Mouse (Mus musculus): ENCODE data around the gene Itgb2.

The Itgb2 gene

DNA sequence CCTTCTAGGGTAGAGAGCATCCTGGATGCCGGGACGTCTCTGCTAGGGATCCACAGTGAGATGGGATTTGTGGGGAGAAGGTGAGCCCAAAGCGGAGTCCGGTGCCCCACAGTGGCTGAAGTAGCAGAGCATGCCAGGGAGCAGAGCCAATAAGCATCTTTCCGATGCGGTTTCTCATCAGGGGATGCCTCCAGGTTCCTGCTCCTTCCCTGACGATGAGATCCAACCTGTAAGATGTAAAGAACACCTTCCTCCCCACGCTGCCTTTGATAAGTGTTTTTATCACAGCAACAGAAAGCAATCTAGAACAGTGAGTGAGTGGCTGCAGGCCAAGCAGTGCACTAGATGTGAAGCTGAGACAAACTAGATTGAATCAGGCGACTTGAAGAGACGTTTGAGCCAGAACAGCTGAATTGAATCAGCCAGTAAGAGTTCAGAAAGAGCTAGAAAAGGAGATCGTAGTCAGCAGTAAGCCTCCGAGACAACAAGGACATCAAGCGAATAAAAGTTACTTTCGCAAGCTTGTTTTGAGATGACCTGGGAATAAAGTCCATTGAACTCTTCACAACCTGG is 13.6 kb upstream of the Itgb2 start:
- no peak for DNase-seq (ENCODE audit: low read depth)

DNA sequence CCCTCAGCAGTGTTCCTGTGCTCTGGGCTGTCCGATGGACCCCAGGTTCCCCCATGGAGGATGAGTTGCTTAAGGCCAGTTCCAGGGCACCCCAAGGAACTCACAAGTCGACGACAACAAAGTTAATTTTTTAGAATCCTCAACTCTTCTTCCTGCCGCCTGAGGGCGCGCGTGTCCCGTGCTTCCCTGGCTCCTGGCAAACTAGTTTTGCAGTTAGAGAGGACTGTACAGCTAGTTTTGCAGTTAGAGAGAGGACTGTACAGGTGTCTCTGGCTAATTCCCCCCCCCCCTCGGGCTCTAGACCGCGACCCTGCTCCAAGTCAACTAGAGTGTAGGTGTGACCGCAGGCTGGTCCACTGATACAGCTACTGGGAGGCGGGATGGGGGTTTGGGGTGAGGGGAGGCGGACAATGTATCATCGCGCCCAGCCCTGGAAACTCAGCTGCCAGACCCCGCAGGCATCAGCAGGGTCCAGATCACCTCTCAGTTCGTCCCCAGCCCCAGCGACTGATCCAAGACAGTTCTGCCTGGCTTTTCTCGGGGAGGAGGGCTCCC is 12.9 kb upstream of the Itgb2 start:
- DNase-seq (ENCODE audit: low read depth): peak; percentile 30

DNA sequence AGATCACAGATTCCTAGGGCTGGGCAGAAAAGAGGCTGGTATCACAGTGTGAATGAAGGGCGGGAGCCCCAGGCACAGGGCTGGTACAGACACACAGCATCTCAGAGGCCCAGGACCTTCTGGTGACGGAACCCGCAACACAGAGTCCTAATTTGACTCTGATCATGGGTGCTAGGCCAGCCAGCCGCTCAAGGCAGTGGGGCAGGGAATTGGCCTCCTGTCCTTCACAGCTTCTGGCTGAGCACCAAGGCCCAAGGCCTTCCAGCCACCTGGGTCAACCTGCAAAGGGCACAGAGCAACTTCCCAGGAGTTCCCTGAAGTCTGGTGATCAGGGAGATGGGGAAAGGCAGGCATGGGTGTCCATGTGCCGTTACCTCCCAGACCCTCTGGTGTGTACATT is 12.3 kb upstream of the Itgb2 start:
- DNase-seq (ENCODE audit: low read depth): no peak

DNA sequence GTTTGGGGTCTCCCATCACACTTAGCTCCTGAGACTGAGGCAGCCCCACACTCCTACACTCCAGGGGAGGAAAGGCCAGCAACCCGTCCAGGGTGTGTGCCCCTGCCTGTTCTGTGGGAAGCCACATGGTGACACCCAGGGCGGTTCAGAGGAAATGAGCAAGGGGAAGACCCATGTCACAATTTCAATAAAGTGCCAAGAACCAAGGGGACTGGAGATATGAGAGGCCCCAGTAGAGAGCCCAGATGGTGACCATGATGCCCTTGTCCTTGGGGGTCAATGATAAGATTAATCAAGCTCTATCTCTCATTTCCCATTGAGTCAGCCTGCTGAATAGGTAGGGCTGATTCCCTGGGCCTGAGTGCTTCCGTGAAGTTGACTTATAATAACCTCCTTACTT is 10.9 kb upstream of the Itgb2 start:
- DNase-seq (ENCODE audit: low read depth): no peak

DNA sequence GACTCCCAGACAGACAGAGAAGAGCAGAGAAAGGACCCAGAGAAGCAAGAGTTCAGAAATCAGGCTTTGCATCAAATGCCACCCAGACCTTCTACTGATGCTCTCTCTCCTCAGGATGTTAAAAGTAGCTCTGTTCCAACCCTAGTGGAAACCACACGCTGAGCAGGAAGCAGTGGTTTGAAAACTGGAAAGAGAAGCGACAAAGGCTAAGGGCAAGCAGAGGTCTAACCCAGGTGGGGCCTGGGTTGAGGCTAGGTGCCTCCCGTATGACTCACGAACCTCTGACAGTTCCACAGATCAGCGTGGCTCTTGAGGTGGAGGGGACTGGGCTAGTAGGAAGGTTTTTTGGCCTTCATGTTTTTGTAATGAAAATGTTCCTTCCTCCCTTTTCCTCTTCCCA is 9.6 kb upstream of the Itgb2 start:
- no peak for DNase-seq (ENCODE audit: low read depth)

DNA sequence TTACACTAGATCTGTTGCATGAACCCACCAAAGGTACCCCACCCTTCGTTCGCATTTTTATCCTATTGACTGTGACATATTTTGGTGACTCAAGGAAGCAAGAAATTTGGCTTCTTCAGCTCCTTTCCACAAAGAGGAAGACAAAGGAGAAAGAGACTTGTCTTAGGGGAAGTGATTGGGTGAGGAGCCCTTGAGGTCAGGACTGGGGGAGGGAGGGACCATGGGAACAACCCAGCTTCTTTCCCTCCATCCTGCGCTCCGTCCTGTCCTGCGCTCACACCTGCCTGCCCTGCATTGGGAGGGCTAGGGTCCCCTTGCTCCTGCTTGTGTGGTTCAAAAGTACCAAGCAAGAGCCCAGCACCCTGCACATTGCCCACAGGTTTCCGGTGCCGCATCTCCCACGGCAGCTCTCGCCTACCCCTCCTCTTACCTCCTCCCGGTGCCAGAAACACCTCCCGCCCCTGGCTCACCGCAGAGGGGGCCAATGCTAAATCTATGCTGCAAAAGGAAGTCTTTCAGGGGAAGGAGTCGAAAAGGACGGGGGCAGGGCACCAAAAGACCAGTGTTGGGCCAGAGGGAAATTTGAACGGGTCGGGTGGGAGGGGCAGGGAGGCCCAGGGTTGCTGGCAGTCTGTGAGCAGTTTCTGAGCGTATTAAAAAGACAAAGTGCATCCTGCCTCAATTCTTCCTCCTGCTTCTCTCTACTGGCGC is 7.9 kb upstream of the Itgb2 start:
- no peak for DNase-seq (ENCODE audit: low read depth)

DNA sequence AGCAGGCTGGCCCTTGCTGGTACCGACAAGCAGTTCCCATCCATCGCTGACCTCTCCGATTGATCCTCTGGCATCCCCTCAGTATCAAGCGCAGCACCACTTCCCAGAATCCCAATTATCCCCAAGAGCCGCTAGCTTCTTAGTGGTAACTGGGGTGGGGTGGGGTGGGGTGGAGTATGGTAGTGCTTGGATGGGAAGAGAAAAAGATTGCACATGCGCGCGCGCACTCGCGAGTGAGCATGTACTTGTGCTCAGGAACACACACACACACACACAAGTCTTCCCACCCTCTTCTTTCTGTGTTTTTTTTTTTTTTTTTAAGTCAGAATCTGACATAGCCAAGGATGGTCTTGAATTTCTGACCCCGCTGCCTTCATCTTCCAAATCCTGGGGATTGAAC is 7.3 kb upstream of the Itgb2 start:
- no peak for DNase-seq (ENCODE audit: low read depth)

DNA sequence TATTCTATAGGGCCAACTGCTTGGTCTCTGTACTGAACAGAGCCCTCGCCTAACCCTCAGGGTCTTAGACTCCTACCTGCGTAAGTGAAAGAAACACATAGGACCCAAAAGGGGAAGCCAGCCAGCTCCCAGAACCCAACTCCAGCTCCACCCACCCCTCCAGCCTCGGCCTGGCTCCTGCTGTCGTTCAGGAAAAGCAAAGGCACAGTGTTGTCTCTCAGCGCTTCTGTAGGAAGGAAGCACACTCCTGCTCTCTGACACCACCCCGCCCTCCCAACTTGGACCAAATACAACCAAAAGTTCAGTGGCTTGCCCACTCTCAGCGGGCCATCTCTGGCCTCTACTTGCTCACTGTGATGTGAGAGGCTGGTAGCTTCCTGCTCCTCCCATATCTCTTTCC is 6.7 kb upstream of the Itgb2 start:
- no peak for DNase-seq (ENCODE audit: low read depth)

DNA sequence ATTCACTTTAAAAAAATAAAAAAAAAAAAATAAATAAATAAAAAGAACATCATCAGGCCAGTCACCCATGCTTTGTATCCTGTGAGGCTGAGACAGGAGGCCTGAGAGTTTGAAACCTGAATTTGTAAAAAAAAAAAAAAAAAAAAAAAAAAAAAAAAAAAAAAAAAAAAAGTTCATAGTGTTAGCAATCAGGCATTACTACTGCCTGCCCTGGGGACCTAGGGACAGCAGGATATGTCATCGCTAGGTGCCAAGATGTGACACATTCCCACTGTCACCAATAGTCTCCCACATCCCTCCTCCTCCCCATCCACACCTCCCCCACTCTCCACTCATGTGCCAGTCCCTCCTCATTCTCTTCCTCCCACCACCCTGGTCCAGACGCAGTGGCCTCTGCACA is 3.6 kb upstream of the Itgb2 start:
- DNase-seq (ENCODE audit: low read depth): no peak

DNA sequence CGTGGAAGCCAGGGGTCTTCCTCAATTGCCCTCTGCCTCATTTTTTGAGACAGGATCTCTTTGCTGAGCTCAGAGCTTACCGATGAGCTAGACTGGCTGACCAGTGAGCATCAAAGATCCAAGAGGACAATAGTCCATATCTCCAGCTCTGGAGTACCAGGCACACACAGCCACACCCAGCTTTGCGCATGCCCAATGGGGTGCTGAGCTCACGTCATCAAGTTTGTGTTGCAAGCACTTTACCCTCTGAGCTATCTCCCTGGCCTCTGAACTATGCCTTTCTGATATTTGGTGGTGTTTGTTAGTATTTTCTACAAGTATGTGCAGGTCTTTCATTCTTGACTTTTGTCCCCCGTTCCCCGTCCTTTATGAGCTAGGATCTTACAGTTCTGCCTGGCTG is 1.4 kb upstream of the Itgb2 start:
- no peak for DNase-seq (ENCODE audit: low read depth)

DNA sequence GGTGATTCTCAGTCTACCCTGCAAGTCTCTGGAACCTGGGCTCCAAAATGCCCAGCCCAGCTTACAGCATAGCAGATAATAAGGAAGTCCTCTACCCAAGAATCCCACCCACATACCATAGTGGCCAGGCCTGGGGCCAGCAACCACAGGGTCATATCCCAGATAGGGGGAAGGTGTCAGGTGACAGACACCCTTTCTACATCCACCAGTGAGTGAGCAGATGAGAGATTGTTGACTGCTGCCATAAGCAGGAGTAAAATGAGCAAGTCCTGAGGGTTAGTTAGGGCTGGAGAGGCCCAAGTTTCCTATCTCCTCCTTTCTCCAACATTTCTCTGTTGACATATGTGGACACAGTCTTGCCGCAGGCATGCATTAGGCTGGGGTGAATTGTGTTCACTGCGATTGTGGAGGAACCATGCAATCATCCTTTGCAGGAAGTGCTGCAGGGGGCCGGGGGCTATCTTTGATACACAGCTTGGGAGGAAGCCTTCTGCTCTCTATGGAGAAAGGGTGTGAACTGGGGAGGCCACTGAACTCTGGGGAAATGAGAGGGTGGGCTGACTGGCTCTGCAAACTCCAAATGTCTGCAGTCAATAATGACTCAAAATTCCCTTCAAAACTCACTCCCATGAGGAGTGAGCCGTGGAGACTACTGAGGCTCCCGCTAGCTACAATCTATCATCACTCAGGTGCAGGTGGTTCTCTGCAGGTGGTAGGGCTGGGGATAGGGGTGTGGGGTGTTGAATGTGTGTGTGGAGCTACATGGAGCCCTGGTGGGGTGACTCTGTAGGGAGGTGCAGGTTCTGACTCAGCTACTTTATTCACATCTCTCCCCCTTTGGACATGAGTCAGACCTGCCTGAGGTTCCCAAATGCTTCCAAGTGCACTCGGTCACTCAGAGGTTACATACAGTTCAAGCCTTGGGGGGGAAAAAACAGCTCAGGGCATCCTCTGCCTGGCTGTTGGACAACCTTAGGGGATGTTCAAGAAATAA is 1.3 kb downstream of the Itgb2 start:
- DNase-seq (ENCODE audit: low read depth): peak; percentile 46

DNA sequence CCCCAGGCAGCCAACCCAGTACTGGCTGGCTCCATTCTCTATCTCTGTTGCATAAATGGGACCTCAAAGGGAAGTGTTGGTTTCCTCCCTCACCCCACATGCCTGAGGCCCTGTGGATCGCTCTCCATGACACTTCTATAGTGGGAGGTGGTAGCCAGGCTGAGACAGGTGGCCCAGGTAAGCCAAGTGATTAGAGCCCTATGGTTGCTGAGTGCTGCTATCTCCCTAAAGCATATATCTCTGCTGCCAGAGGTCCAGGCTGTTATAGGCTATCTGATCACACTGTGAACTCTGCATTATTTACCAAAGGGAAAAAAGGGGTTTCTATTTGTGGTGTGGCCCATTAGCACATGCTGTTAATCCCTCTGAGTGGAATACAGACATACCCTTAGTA is 2.0 kb downstream of the Itgb2 start:
- DNase-seq (ENCODE audit: low read depth): no peak

DNA sequence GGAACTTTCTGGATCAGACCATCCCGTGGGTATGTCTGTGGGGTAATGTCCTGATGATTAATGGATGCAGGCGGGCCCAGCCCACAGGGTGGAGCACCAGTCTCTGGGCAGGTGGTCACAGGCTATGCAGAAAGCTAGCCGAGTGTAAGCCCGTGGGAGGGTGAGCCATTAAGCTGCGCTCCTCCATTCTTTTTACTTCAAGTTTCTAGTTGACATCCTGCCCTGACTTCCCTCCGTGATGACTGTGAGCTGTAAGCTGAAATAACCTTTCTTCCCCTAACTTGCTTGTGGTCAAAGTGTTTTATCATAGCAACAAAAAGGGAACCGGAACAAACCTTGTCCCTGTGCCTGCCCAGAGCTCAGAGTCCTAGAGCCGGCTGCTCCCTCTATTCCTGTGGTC is 6.7 kb downstream of the Itgb2 start:
- no peak for DNase-seq (ENCODE audit: low read depth)

DNA sequence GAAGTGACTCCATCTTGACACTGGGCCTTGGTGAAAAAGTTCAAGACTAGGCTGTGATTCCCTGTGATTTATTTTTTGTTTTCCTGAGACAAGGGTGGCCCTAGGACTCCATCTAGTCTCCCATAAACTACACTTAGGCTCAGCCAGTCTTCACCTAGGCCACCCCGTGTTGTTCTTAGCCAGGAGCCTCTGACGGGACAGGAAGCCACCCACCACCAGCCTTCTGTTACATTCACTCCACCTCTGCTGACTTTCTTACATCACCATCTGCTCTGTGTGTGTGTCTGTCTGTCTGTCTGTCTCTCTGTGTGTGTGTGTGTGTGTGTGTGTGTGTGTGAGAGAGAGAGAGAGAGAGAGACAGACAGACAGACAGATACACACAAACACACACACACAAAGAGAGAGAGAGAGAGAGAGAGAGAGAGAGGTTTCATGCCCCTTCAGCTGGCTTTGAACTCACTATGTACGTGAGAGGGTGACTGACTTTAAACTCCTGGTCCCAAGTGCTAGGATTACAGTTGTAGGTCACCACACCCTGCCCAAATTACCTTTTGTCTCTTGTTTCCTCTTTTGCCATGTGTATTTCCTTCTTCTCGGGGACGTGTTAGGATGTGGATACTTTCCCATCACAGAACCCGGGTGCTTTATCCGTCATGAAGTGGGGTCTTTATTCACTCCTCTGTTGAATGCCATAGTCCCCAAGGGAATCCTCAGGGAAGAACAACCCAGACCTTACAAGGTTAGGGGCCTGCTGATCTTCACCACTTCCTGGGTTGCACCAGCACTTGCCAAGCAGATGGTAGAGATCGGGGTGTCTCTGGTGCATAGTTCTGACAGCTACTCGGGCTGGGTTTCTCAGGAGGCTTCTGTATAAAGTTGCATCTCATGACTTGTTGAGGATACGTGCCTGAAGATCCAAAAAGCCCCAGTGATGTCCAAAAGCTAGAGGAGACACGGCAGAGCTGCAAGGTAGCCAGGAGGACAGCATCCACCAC is 7.5 kb downstream of the Itgb2 start:
- no peak for DNase-seq (ENCODE audit: low read depth)

DNA sequence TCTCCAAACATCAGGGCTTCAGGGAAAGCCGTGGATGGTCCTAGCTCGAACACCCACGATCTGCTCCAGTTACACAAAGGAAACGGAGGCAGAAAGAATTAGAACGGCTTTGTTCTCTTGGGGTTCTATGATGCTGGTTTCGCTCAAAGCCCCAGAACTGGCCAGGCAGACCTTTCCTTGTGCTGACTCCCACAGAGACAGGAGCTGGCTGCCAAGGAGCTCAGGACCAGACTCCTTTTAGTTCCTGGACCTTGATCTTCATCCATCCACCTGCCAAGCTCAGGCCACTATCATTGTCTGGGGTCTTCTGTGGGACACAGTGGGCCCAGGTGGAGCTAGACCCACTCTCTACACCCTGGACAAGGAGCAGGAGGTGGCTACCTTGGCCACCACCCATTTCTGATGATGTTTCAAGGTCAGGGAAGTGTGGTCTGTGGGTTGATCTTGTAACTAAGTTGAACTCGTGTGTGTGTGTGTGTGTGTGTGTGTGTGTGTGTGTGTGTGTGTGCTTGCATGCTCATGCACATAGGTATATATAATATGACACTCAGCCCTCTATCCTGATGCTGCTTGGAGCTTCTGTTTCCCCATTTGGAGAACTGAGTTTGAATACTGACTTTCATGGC is 9.4 kb downstream of the Itgb2 start:
- DNase-seq (ENCODE audit: low read depth): no peak

DNA sequence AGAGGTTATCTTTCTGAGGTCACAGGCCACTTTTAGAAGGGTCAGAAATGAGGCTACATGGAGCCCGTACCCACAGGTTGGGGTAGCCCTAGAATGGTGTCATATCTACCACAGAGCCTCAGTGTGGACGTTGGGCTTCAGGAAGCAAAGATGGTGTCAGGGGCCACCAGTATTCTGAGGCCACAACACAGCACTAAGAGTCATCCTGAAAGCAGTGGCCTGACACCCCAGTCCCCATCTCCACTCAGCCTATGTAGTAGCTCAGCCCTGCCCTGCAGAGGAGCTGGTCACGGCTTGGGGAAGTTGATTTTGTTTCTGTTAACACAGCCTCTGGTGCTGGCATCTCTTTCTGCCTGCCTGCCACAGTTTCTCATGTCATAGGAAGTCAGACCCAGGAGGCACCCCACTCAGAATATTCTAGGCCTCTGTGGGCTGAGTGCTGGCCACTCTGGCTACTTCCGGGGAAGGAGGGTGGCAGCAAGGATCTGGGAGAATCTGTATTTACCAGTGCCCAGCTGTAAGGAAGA is 10.6 kb downstream of the Itgb2 start:
- no peak for DNase-seq (ENCODE audit: low read depth)

DNA sequence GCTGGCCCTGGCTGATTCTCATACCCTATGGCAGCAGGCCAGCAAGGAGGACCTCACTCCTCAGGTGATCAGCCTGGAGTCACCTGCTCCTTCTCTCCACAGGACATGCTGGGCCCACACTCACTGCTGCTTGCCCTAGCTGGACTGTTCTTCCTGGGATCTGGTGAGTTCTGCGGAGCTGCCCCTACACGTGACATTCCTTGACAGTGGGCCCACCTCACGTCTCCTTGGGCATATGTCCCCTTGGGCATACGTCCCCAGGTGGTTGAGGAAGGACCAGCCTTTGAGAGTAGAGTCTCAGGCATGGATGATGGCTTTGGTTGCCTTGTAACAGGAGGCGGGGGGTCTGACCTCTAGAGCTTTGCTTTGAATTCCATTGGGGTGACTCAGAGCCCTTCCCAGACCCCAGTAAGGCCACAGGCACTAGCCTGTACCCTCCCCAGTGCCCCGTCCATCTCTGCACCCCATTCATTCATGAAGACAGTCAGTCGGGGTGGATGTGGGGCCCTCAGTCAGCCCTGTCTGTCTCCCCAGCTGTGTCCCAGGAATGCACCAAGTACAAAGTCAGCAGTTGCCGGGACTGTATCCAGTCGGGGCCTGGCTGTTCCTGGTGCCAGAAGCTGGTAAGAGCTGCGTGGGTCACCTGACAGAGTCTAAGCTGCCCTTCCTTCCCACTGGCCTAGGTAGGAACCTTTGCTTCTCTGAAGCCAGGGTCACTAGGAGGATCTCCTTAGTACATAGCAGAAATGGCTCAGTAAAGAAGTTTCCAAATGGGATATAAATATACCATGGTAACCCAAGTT is 12.0 kb downstream of the Itgb2 start:
- no peak for DNase-seq (ENCODE audit: low read depth)

DNA sequence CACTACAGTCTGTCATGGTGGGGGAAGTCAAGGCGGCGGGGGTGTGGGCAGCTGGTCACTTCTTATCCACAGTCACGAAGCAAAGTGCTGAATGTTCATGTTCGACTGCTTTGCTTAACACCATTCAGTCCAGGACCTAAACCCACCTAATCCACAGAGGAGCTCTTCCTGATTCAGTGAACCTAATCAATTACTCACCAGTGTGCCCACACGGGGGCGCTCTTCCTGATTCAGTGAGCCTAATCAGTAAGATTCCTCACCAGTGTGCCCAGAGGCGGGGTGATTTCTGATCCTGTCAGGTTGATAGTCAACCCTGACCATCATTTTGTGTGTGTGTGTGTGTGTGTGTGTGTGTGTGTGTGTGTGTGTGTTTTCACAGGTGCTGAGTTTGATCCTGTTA is 13.2 kb downstream of the Itgb2 start:
- no peak for DNase-seq (ENCODE audit: low read depth)

DNA sequence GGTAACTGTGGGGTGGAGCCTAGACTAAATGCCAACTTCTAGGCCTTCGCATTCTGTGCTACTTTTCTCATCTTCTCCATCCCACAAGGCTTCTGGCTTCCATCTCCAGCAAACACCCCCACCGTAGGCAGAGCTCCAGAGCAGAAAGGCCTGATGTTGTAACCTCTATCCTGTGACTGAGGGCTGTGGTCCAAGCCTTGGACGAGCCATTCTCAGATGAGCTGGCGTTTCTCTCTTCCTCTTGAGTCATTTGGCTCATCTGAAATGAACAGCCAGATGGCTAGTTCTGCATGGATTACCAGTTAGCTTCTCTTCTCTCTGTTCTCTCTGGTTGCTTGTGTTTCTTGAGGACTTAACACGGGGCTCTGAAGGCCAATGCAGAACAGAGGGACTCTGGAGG is 14.9 kb downstream of the Itgb2 start:
- peak; percentile 89 for DNase-seq (ENCODE audit: low read depth)

DNA sequence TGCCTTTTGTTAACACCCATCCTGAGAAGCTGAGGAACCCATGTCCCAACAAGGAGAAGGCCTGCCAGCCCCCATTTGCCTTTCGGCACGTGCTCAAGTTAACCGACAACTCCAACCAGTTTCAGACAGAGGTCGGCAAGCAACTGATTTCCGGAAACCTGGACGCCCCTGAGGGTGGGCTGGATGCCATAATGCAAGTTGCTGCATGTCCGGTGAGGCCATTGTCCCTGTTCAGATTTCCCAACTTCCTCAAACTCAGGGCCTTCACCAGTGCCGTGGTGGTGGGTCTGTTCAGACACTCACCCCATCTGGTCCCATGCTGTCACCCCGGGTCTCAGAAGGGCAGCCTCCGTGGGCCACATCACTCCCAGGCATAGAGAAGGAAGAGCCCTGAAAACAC is 18.5 kb downstream of the Itgb2 start:
- DNase-seq (ENCODE audit: low read depth): no peak

Measured in fibroblast of lung, adult 2 months (primary cell).